Mouse (Mus musculus) C2C12 (cell line): ENCODE measurements at regions not wholly inside any gene's neighbourhood (a gene's known extent, or its start where the extent isn't known, plus 50 kb on each side); places are given as distances from the start of the nearest gene placed in this dataset.

Experiments used
- CEBPB ChIP-seq: IDR thresholded peaks from one replicate; pipeline ENCODE4 v1.6.1; 2011; ENCODE audit warnings: low read depth, mild to moderate bottlenecking, control low read depth, moderate library complexity
- CTCF ChIP-seq: IDR thresholded peaks from one replicate; pipeline ENCODE4 v1.5.1; 2011; ENCODE audit not compliant: control insufficient read depth, insufficient read depth, insufficient read length
- FOSL1 ChIP-seq: IDR thresholded peaks from one replicate; pipeline ENCODE4 v1.8.0; 2011; ENCODE audit warnings: mild to moderate bottlenecking, low read length; ENCODE audit not compliant: poor library complexity, insufficient read depth, severe bottlenecking
- MAX ChIP-seq: IDR thresholded peaks from one replicate; pipeline ENCODE4 v1.6.1; 2011; ENCODE audit warnings: mild to moderate bottlenecking, control low read depth
- MYOD1 ChIP-seq: IDR thresholded peaks from one replicate; pipeline ENCODE4 v1.6.1; 2011; ENCODE audit warnings: low read depth; ENCODE audit not compliant: control insufficient read depth, insufficient read length
- MYOG ChIP-seq: IDR thresholded peaks from one replicate; pipeline ENCODE4 v1.6.1; 2011; ENCODE audit not compliant: control insufficient read depth, insufficient read length; ENCODE audit errors: extremely low read depth
- USF1 ChIP-seq: IDR thresholded peaks from one replicate; pipeline ENCODE4 v1.6.1; 2011; ENCODE audit warnings: low read depth, mild to moderate bottlenecking, control low read depth, moderate library complexity

- TF ChIP-seq CTCF: no peak
- TF ChIP-seq MYOG: no peak
- no peak for TF ChIP-seq MAX
- no peak for TF ChIP-seq USF1
- no peak for TF ChIP-seq FOSL1
- TF ChIP-seq MYOD1: no peak
- no peak for TF ChIP-seq CEBPB
These were observed 364.0 kb upstream of the Rgs18 start for GRCm38 (mm10) chr1:145139267-145139651.
